Mouse (Mus musculus): Measurements from ENCODE around the gene Rerg. TPM values are rescaled to one million over a fixed set of nuclear protein-coding genes. Genes with fewer than 3 reads are reported as not detected.
A peak's percentile ranks its signal among the peaks of the same experiment; 100 is the strongest.

Rerg gene
- total RNA-seq, 1 experiment = 1.1 TPM

DNA sequence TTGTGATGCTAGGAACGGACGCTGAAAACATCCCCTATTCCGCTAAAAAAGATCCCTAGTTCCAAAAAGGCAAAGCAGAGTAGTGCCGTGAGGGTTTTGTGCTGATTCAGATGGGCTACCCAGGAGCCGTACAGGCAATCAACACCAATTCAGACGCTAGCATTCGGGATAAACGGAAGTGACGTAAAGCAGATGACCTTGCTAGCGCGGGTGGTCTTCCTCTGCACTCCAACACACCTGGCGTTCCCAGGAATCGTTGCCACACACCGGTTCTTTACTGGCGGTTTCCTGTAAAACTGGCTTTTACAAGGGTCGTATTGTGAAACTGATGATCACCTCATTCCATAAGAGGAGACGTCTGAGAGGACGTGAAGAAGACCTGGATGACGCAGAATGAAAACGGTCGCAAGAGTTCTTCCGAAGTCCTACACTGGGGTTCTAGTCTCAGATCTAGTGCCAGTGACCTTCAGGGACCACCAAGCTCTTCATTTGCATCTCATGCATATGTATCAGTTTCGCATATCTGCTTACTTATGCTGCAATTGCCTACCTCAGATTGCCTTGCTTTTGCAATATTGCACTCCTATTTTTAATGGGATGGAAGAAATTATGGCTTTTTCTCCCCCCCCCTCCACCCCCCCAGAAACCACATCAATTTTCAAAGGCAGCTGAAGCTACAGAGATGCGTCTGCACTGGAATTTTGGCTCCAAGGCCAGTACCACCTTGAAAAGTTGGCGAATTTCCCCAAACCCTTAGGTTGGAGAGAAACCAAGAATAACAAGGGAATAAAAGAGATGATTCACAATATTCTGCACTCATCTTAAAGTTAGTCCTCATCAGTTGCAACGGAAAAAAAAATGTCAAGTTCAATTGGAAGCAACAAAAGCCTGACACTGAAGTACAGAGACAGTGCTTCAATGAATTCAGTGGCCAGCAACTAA is 14.8 kb downstream of the Rerg start:
- TF ChIP-seq ZNF384 (IDR thresholded peaks at IDR 0.05; ENCODE audit: low read depth, low read length) (no peak), CHD2 (IDR thresholded peaks at IDR 0.05; ENCODE audit: low read depth, low read length) (no peak), HCFC1 (IDR thresholded peaks at IDR 0.05; ENCODE audit: borderline replicate concordance, insufficient read depth, low read length) (no peak), MAFK (IDR thresholded peaks at IDR 0.05; ENCODE audit: insufficient read depth, low read depth, low read length) (0 out of 2 replicates have a peak, but pooled peaks have one; percentile 34), ZC3H11A (IDR thresholded peaks at IDR 0.05; ENCODE audit: borderline replicate concordance, low read depth, low read length) (no peak)
- peaks cover 0 to 8% of the 10 kb centered on the region in 2 experiments; a peak in 1 of 4 replicates for H3K4me1 ChIP-seq (ENCODE audit: control insufficient read depth in 2 of 2, insufficient read depth in 2 of 2, low read length in 2 of 2, poor library complexity in 1 of 2)
- peak overlapping the region; percentile 26 to 36 for H3K4me3 ChIP-seq (ENCODE audit: insufficient read depth in 1 of 2, low read depth in 1 of 2, low read length in 2 of 2, poor library complexity in 1 of 2, severe bottlenecking in 1 of 2)
- peak overlapping the region; percentile 51; the same call in 1 of the 2 replicates for H3K9ac ChIP-seq (ENCODE audit: insufficient read depth, low read depth, low read length, poor library complexity, severe bottlenecking)
- no peaks in the 10 kb centered on the region for H3K9me3 ChIP-seq (ENCODE audit: control insufficient read depth, insufficient read depth, low read depth, low read length)
- no peaks in the 10 kb centered on the region for H3K36me3 ChIP-seq (ENCODE audit: control insufficient read depth, insufficient read depth, low read length, poor library complexity, severe bottlenecking)
- DNase-seq (ENCODE audit: low read depth, low spot score) = no peak
- peak overlapping the region; percentile 8; the same call in 1 of the 2 replicates for H3K27ac ChIP-seq (ENCODE audit: insufficient read depth, low read depth, low read length, poor library complexity, severe bottlenecking)
- in situ Hi-C loops (cut with MboI; ENCODE audit: low sequenced_read_pairs in 2 of 2, unreplicated experiment in 2 of 2) = no loop called here

DNA sequence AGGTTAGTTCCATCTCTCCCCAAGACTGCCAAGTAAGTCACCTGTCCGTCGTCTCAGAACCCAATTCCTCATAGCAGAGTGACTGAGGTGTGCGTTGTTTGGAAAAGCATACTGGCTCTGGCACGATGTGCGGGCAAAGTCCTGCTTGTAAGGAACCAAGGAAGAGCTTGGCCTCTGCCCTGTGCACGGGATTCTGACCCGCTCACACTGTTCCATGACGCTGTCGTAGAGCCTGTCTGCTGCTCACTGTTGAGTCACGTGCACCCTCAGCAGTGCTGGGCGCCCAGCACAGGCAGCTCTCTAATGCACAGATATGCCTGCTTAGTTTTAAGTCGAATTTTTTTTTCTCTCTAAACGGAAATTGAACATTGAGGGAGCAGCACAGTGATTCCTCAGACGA is 17.3 kb downstream of the Rerg start:
- no peak overlapping the region for H3K9ac ChIP-seq (ENCODE audit: insufficient read depth, low read depth, low read length, poor library complexity, severe bottlenecking)
- no peak overlapping the region for H3K4me3 ChIP-seq (ENCODE audit: insufficient read depth in 1 of 2, low read depth in 1 of 2, low read length in 2 of 2, poor library complexity in 1 of 2, severe bottlenecking in 1 of 2)
- DNase-seq (ENCODE audit: low read depth, low spot score) = no peak
- H3K27ac ChIP-seq (ENCODE audit: insufficient read depth, low read depth, low read length, poor library complexity, severe bottlenecking) = no peak overlapping the region
- H3K36me3 ChIP-seq (ENCODE audit: control insufficient read depth, insufficient read depth, low read length, poor library complexity, severe bottlenecking) = no peaks in the 10 kb centered on the region
- no peaks in the 10 kb centered on the region for H3K9me3 ChIP-seq (ENCODE audit: control insufficient read depth, insufficient read depth, low read depth, low read length)
- no peak for TF ChIP-seq CHD2 (IDR thresholded peaks at IDR 0.05; ENCODE audit: low read depth, low read length)
- no peak for TF ChIP-seq ZNF384 (IDR thresholded peaks at IDR 0.05; ENCODE audit: low read depth, low read length)
- no peak for TF ChIP-seq HCFC1 (IDR thresholded peaks at IDR 0.05; ENCODE audit: borderline replicate concordance, insufficient read depth, low read length)
- TF ChIP-seq MAFK (IDR thresholded peaks at IDR 0.05; ENCODE audit: insufficient read depth, low read depth, low read length) = no peak
- no peak for TF ChIP-seq ZC3H11A (IDR thresholded peaks at IDR 0.05; ENCODE audit: borderline replicate concordance, low read depth, low read length)
- in situ Hi-C loops (cut with MboI; ENCODE audit: low sequenced_read_pairs in 2 of 2, unreplicated experiment in 2 of 2) = no loop called here
- H3K4me1 ChIP-seq (ENCODE audit: control insufficient read depth in 2 of 2, insufficient read depth in 2 of 2, low read length in 2 of 2, poor library complexity in 1 of 2) = peaks cover 0 to 4% of the 10 kb centered on the region in 2 experiments; a peak in 1 of 4 replicates

DNA sequence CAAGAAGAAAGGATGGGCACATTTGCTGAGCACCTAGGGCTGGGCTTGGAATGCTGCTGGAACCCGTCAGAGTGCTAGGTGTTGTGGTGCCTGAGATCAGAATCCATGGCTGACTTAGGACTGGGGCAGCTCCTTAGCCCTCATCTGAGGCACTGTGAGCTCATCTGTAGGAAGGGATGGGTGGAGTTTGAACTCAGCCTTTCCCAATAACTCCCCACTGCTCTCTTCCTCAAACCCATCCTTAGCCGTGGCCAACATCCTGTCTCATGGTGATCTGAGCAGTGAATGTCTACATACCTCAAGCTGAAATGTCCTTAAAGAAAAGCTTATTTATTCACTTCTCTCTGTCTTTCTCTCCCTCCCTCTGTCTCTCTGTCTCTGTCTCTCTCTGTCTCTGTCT is 19.3 kb downstream of the Rerg start:
- Histone ChIP-seq H3K4me1 (ENCODE audit: control insufficient read depth in 2 of 2, insufficient read depth in 2 of 2, low read length in 2 of 2, poor library complexity in 1 of 2) (peaks cover 0 to 2% of the 10 kb centered on the region in 2 experiments; a peak in 1 of 4 replicates), H3K27ac (ENCODE audit: insufficient read depth, low read depth, low read length, poor library complexity, severe bottlenecking) (no peak overlapping the region), H3K9me3 (ENCODE audit: control insufficient read depth, insufficient read depth, low read depth, low read length) (no peaks in the 10 kb centered on the region), H3K36me3 (ENCODE audit: control insufficient read depth, insufficient read depth, low read length, poor library complexity, severe bottlenecking) (no peaks in the 10 kb centered on the region), H3K4me3 (ENCODE audit: insufficient read depth in 1 of 2, low read depth in 1 of 2, low read length in 2 of 2, poor library complexity in 1 of 2, severe bottlenecking in 1 of 2) (no peak overlapping the region), H3K9ac (ENCODE audit: insufficient read depth, low read depth, low read length, poor library complexity, severe bottlenecking) (no peak overlapping the region)
- in situ Hi-C loops (cut with MboI; ENCODE audit: low sequenced_read_pairs in 2 of 2, unreplicated experiment in 2 of 2) = no loop called here
- no peak for TF ChIP-seq ZC3H11A (IDR thresholded peaks at IDR 0.05; ENCODE audit: borderline replicate concordance, low read depth, low read length)
- TF ChIP-seq ZNF384 (IDR thresholded peaks at IDR 0.05; ENCODE audit: low read depth, low read length) = no peak
- TF ChIP-seq CHD2 (IDR thresholded peaks at IDR 0.05; ENCODE audit: low read depth, low read length) = no peak
- DNase-seq (ENCODE audit: low read depth, low spot score) = no peak

DNA sequence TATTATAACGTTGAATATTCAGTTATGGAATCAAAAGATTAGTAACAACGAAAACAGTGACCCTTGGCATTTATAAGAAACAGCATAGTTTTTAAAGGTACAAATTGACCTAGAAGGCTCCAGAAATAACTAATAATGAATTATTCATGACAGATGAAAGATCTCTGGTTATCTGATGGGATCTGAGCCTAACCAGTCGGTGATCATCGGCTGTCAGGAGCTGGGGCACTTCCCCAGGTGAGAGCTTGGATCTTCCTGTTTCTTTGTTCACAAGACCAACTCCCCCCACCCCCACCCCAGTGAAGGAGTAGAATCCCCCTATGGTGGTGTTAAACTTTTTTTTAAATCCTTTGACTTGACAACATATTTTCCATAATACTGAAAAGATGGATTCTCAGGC is 20.5 kb downstream of the Rerg start:
- TF ChIP-seq ZC3H11A (IDR thresholded peaks at IDR 0.05; ENCODE audit: borderline replicate concordance, low read depth, low read length) (no peak), ZNF384 (IDR thresholded peaks at IDR 0.05; ENCODE audit: low read depth, low read length) (no peak), CHD2 (IDR thresholded peaks at IDR 0.05; ENCODE audit: low read depth, low read length) (no peak), HCFC1 (IDR thresholded peaks at IDR 0.05; ENCODE audit: borderline replicate concordance, insufficient read depth, low read length) (no peak), MAFK (IDR thresholded peaks at IDR 0.05; ENCODE audit: insufficient read depth, low read depth, low read length) (no peak)
- in situ Hi-C loops (cut with MboI; ENCODE audit: low sequenced_read_pairs in 2 of 2, unreplicated experiment in 2 of 2) = no loop called here
- H3K9me3 ChIP-seq (ENCODE audit: control insufficient read depth, insufficient read depth, low read depth, low read length) = no peaks in the 10 kb centered on the region
- DNase-seq (ENCODE audit: low read depth, low spot score) = no peak
- peaks cover 0 to 1% of the 10 kb centered on the region in 2 experiments; a peak in 1 of 4 replicates for H3K4me1 ChIP-seq (ENCODE audit: control insufficient read depth in 2 of 2, insufficient read depth in 2 of 2, low read length in 2 of 2, poor library complexity in 1 of 2)
- H3K27ac ChIP-seq (ENCODE audit: insufficient read depth, low read depth, low read length, poor library complexity, severe bottlenecking) = no peak overlapping the region
- no peak overlapping the region for H3K9ac ChIP-seq (ENCODE audit: insufficient read depth, low read depth, low read length, poor library complexity, severe bottlenecking)
- no peaks in the 10 kb centered on the region for H3K36me3 ChIP-seq (ENCODE audit: control insufficient read depth, insufficient read depth, low read length, poor library complexity, severe bottlenecking)
- no peak overlapping the region for H3K4me3 ChIP-seq (ENCODE audit: insufficient read depth in 1 of 2, low read depth in 1 of 2, low read length in 2 of 2, poor library complexity in 1 of 2, severe bottlenecking in 1 of 2)
